Comparison of ENCODE assay signal across 7 mouse cellular contexts in the genomic region with DNA sequence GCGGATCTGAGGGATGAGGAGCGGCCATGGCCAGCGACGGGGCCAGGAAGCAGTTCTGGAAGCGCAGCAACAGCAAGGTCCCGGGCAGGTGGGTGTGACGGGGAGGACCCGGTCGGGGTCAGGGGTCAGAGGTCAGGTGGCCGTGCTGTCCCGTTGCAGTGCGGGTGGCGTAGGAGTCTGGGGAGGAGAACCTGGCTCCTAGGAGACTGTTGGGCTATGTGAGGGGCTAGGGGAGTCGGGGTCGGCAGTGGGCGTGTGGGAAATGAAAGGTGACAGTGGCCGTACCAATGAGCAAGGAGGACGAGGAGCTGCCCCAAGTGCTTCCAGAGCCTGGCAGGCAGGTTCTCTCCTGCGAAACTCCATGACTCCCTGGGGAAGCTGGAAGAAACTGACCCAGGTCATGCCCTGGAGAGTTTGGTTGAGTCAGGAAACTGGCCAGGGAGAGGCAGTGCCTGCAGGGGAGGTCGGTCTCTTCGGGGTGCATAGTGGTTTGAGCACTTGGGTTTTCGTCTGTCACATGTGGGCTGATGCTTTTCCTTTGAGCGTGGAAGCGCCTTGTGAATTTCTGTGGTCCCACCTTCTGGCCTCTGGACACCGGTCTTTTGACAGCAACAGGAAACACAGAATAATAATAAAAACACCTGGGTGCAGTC. TPM values are rescaled to one million over a fixed set of nuclear protein-coding genes. Genes with fewer than 3 reads are reported as not detected.
DNase-seq lines count a peak whose midpoint lies in the region; ATAC-seq and TF ChIP-seq lines count a peak whose summit lies in the region.

No protein-coding gene starts in this region.

- peak overlapping the region; percentile 87 for H3K4me2 ChIP-seq in neural tube, embryonic 11.5 days (ENCODE audit: low read depth)
- H3K4me2 ChIP-seq in limb, embryonic 14.5 days (replicated peaks; ENCODE audit: low read depth, low read length, severe bottlenecking) = peak overlapping the region; percentile 99
- H3K4me2 ChIP-seq in stomach, embryonic 14.5 days (replicated peaks; ENCODE audit: low read depth, low read length) = peak overlapping the region; percentile 98

- no peak for ATAC-seq in neural tube, embryonic 11.5 days (ENCODE audit: insufficient read depth, low FRiP score, low TSS enrichment)
- no peak; the same call in 1 of the 2 replicates for ATAC-seq in limb, embryonic 14.5 days (ENCODE audit: low FRiP score, low read depth)
- no peak; the same call in none of the 2 replicates for ATAC-seq in stomach, embryonic 14.5 days (ENCODE audit: insufficient number of reproducible peaks, insufficient read depth, low FRiP score, low read depth)
- no peak for ATAC-seq in megakaryocyte-erythroid progenitor cell, adult 5-6 weeks (replicated peaks; ENCODE audit: low FRiP score, low TSS enrichment, poor library complexity, severe bottlenecking)

- no peaks in the 10 kb centered on the region for H3K36me3 ChIP-seq in neural tube, embryonic 11.5 days (ENCODE audit: control insufficient read depth, insufficient read depth, low read length)
- H3K36me3 ChIP-seq in erythroblast, embryonic 14.5 days (ENCODE audit: control insufficient read depth) = peaks cover 18% of the 10 kb centered on the region
- H3K36me3 ChIP-seq in limb, embryonic 14.5 days (ENCODE audit: control insufficient read depth, insufficient read depth, low read length) = no peaks in the 10 kb centered on the region
- H3K36me3 ChIP-seq in stomach, embryonic 14.5 days (ENCODE audit: control insufficient read depth, insufficient read depth, low read length) = no peaks in the 10 kb centered on the region

- no peaks in the 10 kb centered on the region for H3K27me3 ChIP-seq in neural tube, embryonic 11.5 days (ENCODE audit: control insufficient read depth, insufficient read depth, low read length)
- no peaks in the 10 kb centered on the region for H3K27me3 ChIP-seq in erythroblast, embryonic 14.5 days (ENCODE audit: control insufficient read depth)
- no peaks in the 10 kb centered on the region for H3K27me3 ChIP-seq in limb, embryonic 14.5 days (ENCODE audit: control insufficient read depth, insufficient read depth, low read length)
- H3K27me3 ChIP-seq in stomach, embryonic 14.5 days (ENCODE audit: control insufficient read depth, insufficient read depth, low read length) = no peaks in the 10 kb centered on the region

- WGBS in neural tube, embryonic 11.5 days = 15% methylated on average over 25 of the region's 25 CpGs
- 14% methylated on average over 25 of the region's 25 CpGs for WGBS in limb, embryonic 14.5 days
- 10% methylated on average over 25 of the region's 25 CpGs for WGBS in stomach, embryonic 14.5 days

- no peaks in the 10 kb centered on the region for H3K9me3 ChIP-seq in neural tube, embryonic 11.5 days (ENCODE audit: control insufficient read depth, low read length)
- H3K9me3 ChIP-seq in erythroblast, embryonic 14.5 days (ENCODE audit: control insufficient read depth, low read length) = no peaks in the 10 kb centered on the region
- H3K9me3 ChIP-seq in limb, embryonic 14.5 days (ENCODE audit: control insufficient read depth, low read length) = no peaks in the 10 kb centered on the region
- H3K9me3 ChIP-seq in stomach, embryonic 14.5 days (ENCODE audit: control insufficient read depth, low read depth, low read length) = no peaks in the 10 kb centered on the region

- no peak for DNase-seq in neural tube, embryonic 11.5 days (ENCODE audit: low spot score)
- no peak for DNase-seq in neural tube, embryonic 10.5 days (ENCODE audit: extremely low spot score, low spot score)
- no peak for DNase-seq in limb, embryonic 14.5 days (ENCODE audit: low spot score)
- DNase-seq in layer of hippocampus, postnatal 36 days = no peak

- H3K9ac ChIP-seq in neural tube, embryonic 11.5 days (ENCODE audit: low read length) = peak overlapping the region; percentile 86
- H3K9ac ChIP-seq in limb, embryonic 14.5 days (ENCODE audit: low read depth, low read length, severe bottlenecking) = peak overlapping the region; percentile 88
- H3K9ac ChIP-seq in stomach, embryonic 14.5 days (replicated peaks; ENCODE audit: low read depth, low read length) = peak overlapping the region; percentile 90

- H3K4me1 ChIP-seq in neural tube, embryonic 11.5 days (ENCODE audit: control insufficient read depth, insufficient read depth, low read length) = peaks cover 12% of the 10 kb centered on the region
- peaks cover 35% of the 10 kb centered on the region for H3K4me1 ChIP-seq in erythroblast, embryonic 14.5 days (ENCODE audit: control insufficient read depth)
- H3K4me1 ChIP-seq in limb, embryonic 14.5 days (ENCODE audit: control insufficient read depth, insufficient read depth, low read length) = peaks cover 12% of the 10 kb centered on the region
- H3K4me1 ChIP-seq in stomach, embryonic 14.5 days (ENCODE audit: control insufficient read depth, insufficient read depth, low read length) = peaks cover 13% of the 10 kb centered on the region; the same call in 1 of the 2 replicates

- H3K27ac ChIP-seq in neural tube, embryonic 11.5 days (ENCODE audit: low read depth, low read length) = peak overlapping the region; percentile 78
- peak overlapping the region; percentile 88; the same call in 1 of the 2 replicates for H3K27ac ChIP-seq in limb, embryonic 14.5 days (replicated peaks; ENCODE audit: low read depth, low read length)
- H3K27ac ChIP-seq in stomach, embryonic 14.5 days (ENCODE audit: low read length) = peak overlapping the region; percentile 89; the same call in 1 of the 2 replicates

- no peak for TF ChIP-seq POLR2A in limb, embryonic 14.5 days (IDR thresholded peaks at IDR 0.05; ENCODE audit: borderline replicate concordance, extremely low read depth, insufficient read depth, insufficient read length)

- peak overlapping the region; percentile 86 for H3K4me3 ChIP-seq in neural tube, embryonic 11.5 days (ENCODE audit: low read depth, low read length)
- H3K4me3 ChIP-seq in erythroblast, embryonic 14.5 days (replicated peaks) = peak overlapping the region; percentile 97
- H3K4me3 ChIP-seq in limb, embryonic 14.5 days (replicated peaks; ENCODE audit: low read length) = peak overlapping the region; percentile 72
- peak overlapping the region; percentile 91 for H3K4me3 ChIP-seq in stomach, embryonic 14.5 days (ENCODE audit: low read depth, low read length)

RNA-seq across cellular contexts. Expression of gene Tbc1d22a, which starts 0.4 kb away (rescaled TPM):
- 9.9 TPM in 2 replicates for polyA plus RNA-seq in neural tube, embryonic 11.5 days (2014; fragmentation: Nextera tagmentation; extraction: Ambion mirVana)
- polyA plus RNA-seq in erythroblast, embryonic 14.5 days (2012) = 0.92 and 1.2 TPM in 2 replicates
- polyA plus RNA-seq in limb, embryonic 14.5 days (2012; rRNA removed) = 15.5 and 21.3 TPM in 2 replicates
- polyA plus RNA-seq in limb, embryonic 14.5 days (2014; fragmentation: Nextera tagmentation; extraction: Ambion mirVana) = 8.7 and 10.3 TPM in 2 replicates
- polyA plus RNA-seq in stomach, embryonic 14.5 days (2014; fragmentation: Nextera tagmentation; extraction: Ambion mirVana) = 9.3 and 9.7 TPM in 2 replicates
- total RNA-seq in layer of hippocampus, postnatal 36 days (2021) = 10 to 100 TPM; 35.0 to 35.4 TPM
- 13.0 and 13.7 TPM in 2 replicates for total RNA-seq in megakaryocyte-erythroid progenitor cell, adult 5-6 weeks (2014; fragmentation: Nextera tagmentation)
- total RNA-seq in megakaryocyte-erythroid progenitor cell, adult 5-6 weeks (2017) = 12.5 and 13.5 TPM in 2 replicates

RNA-seq across cellular contexts. Expression of gene Cerk, which starts 28.7 kb away (rescaled TPM):
- polyA plus RNA-seq in neural tube, embryonic 11.5 days (2014; fragmentation: Nextera tagmentation; extraction: Ambion mirVana) = 21.4 and 26.8 TPM in 2 replicates
- polyA plus RNA-seq in erythroblast, embryonic 14.5 days (2012) = 0.02 and 0.06 TPM in 2 replicates
- 20.4 and 23.3 TPM in 2 replicates for polyA plus RNA-seq in limb, embryonic 14.5 days (2012; rRNA removed)
- 18.0 and 19.7 TPM in 2 replicates for polyA plus RNA-seq in limb, embryonic 14.5 days (2014; fragmentation: Nextera tagmentation; extraction: Ambion mirVana)
- polyA plus RNA-seq in stomach, embryonic 14.5 days (2014; fragmentation: Nextera tagmentation; extraction: Ambion mirVana) = 10.3 and 13.1 TPM in 2 replicates
- total RNA-seq in layer of hippocampus, postnatal 36 days (2021) = 10 to 100 TPM; 44.8 to 46.3 TPM
- total RNA-seq in megakaryocyte-erythroid progenitor cell, adult 5-6 weeks (2014; fragmentation: Nextera tagmentation) = 5.6 and 7.1 TPM in 2 replicates
- 3.5 and 6.1 TPM in 2 replicates for total RNA-seq in megakaryocyte-erythroid progenitor cell, adult 5-6 weeks (2017)

Comparison
In these comparisons a context has a peak if more than half of its experiments do, and no peak if none do; other contexts are left out.
1. RNA of gene Cerk, which starts 28.7 kb away (polyA plus RNA-seq): 21.4 to 26.8 TPM in neural tube, embryonic 11.5 days, 18.0 to 23.3 TPM in limb, embryonic 14.5 days and 10.3 to 13.1 TPM in stomach, embryonic 14.5 days; 0.02 to 0.06 TPM in erythroblast, embryonic 14.5 days; every median in the first group is over 10 times any median in the second.
2. Peak in every context shown above with its lines, with median percentiles within 50 percentile points of each other: H3K27ac ChIP-seq, H3K4me2 ChIP-seq, H3K4me3 ChIP-seq and H3K9ac ChIP-seq.